Mouse (Mus musculus): ENCODE data around the gene Susd4.

Susd4 gene

DNA sequence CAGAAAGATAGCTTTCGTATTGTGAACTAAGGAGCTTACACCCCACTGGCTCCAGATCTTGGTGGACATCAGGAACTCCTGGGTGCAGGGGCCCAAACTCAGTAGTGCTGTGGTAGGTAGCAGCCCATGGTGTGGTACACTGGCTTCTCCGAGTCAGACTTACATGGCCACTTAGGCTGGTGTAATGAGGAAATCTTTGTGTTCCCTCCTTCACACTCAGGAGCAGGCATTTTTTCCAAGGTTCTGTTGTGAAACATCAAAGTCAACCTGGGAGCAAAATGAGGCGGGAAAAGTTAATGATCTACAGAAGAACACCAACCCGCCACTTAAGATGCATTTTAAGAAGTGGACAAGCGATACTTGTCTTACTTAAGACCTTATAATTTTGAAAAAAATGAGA is 21.8 kb downstream of the Susd4 start:
- DNase-seq (ENCODE audit: low read depth, low spot score), result no peak

DNA sequence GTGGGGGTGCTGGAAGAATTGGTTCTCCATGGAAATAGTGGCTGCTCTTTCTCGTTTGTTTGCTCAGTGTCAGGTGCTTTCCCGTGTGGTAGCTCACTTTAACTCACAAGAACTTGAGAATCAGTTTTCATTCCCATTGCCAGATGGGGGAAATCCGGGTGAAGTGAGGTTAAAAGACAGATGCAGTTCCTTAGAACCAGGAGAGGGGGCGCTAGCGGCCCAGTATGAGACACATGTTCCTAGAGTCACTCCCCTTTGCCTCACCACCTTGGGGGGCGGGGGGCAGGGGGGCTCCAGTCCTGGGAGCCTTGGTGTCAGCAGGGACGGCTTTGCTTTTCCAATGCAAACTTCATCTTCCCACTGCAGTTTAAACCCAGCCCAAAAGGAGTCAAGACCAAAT is 23.4 kb downstream of the Susd4 start:
- DNase-seq (ENCODE audit: low read depth, low spot score), result peak; percentile 39

- no peak for DNase-seq (ENCODE audit: low read depth, low spot score)
Measured at GRCm38 (mm10) chr1:182788896-182789295, 25.2 kb downstream of the Susd4 start.

- peak; percentile 92 for DNase-seq (ENCODE audit: low read depth, low spot score)
Measured at GRCm38 (mm10) chr1:182792521-182793071, 28.9 kb downstream of the Susd4 start.

DNA sequence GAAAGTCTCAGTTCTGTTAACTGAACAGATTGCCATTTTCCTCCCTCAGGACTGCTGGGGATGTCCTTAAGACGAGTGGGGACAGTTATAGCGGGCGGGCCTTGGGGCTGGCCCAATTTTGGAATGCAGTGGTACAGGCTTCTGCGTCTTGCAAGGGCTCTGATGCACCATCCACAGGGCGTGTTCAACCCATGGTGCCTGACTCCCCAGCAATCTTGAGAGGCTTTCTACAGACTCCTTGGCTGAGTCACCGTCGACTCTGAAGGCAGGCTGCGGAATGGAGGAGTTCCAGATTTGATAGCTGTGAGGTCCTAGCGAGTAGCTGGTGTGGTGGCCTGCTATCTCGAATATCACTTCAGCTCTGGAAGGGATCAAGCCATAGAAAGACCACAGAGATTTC is 30.6 kb downstream of the Susd4 start:
- no peak for DNase-seq (ENCODE audit: low read depth, low spot score)

DNA sequence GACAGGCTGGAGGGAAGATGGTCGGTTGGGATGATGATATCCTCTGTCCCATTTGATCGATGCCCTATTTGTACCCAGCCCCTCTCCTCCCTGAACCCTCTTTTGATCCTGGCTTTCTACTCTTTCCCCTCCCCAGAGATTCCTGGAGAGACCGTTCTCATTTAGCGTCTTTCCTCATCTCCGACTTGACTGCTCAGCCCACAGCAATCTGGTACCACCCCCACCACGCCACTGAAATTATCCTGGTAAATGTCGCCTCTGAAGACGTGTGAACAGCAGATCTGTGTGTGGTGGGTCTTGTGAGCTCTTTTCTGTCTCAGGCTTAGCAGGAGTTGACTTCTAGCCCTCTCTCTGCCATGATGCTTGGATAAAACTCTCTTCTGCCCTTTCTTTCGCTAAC is 31.0 kb downstream of the Susd4 start:
- no peak for DNase-seq (ENCODE audit: low read depth, low spot score)

GRCm38 (mm10) chr1:182797048-182797447 is 33.4 kb downstream of the Susd4 start:
- DNase-seq (ENCODE audit: low read depth, low spot score), result no peak

GRCm38 (mm10) chr1:182801590-182801989 is 37.9 kb downstream of the Susd4 start:
- no peak for DNase-seq (ENCODE audit: low read depth, low spot score)

DNA sequence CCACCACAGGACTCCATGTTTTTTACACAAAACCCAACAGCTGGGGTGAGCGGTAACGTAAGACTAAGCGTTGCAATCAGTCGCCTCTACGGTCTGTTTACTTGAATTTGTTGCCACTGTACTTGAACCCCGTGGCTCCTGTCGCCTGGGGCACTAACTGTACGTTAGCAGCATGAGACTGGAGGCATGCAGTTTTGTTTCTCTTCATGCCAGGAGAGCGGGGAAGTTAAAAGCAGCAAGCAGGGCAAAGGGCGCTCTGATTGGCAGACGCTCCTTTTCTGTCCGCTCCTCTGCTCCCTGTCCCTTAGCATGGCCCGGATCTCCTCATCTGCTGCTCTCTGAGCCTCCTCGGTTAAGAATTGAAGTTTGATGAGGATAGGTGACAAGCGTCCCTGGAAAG is 39.2 kb downstream of the Susd4 start:
- DNase-seq (ENCODE audit: low read depth, low spot score), result no peak

- no peak for DNase-seq (ENCODE audit: low read depth, low spot score)
Measured at GRCm38 (mm10) chr1:182813991-182814390, 50.3 kb downstream of the Susd4 start.

DNA sequence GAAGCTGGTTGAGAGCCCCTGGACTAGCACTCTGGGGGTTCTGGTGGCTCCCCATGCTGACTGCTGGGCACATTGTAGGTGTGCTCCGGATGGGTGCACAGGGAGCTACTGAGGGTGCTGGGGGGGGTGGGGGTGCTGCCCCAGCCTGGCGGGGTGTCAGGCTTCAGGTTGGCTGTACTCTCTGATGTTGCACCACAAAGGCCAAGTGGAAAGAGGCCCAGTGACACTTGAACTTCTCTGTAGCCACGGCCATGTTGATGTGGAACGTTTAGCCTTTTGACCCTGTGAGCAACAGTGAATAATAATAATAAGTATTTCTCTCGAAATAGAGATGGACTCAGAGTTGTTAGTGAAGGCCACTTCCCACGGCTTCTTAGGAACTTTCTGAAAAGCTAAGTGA is 50.9 kb downstream of the Susd4 start:
- no peak for DNase-seq (ENCODE audit: low read depth, low spot score)

DNA sequence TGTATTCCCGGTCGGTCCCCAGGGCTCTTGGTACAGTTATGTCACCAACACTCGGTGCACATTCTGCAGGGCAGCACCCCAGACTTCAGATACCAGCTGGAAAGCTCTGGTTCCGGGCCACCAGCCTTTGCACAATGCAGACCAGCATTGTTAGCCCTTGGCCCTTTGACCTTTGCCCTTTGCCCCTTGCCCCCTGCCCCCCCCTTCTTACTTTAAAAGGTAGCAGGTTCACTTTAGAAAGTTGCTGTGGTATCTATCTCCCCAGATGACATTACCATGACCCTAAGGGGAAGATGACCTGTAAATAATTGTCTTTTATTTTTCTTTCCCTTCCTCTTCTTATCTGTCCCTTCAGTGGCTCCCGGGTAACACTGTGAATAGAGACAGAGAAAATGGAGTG is 53.4 kb downstream of the Susd4 start:
- DNase-seq (ENCODE audit: low read depth, low spot score), result no peak

DNA sequence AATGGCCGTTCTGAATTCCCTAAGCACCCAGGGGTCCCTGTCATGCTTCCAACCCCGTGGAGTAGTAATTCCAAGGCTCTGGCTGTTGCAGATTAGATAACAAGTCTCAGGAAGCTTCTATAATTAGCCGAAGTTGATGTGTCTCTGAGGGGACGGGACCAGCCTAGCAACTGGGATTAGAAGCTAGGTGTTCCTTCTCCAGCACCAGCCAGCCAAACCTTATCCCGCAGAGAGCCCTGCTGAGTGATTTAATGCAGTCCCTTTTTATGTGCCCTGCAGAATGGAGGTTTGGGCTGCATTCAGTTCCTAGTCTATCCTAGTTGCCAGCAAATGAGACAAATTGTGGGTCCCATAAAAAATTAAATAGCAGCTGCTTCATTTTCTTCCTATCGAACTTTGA is 54.0 kb downstream of the Susd4 start:
- DNase-seq (ENCODE audit: low read depth, low spot score), result no peak

DNA sequence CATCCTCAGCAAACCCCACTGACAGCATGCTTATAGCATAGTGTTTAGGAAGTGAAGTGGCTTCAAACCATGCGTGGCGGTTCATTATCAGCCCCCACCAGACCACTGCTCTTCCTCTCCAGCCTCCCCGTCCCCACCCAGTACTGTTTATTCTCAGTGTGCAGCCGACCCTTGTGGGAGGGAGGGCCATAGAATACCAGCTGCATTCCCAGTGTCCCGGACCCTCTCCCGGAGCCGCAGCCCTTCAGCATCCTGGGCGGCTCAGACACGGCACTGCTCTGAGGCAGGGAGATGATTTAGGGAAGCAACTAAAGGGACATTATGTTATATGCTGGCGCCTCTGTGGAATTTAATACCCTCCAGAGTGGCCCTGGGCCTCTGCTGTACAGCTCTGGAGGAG is 55.3 kb downstream of the Susd4 start:
- DNase-seq (ENCODE audit: low read depth, low spot score), result no peak

DNA sequence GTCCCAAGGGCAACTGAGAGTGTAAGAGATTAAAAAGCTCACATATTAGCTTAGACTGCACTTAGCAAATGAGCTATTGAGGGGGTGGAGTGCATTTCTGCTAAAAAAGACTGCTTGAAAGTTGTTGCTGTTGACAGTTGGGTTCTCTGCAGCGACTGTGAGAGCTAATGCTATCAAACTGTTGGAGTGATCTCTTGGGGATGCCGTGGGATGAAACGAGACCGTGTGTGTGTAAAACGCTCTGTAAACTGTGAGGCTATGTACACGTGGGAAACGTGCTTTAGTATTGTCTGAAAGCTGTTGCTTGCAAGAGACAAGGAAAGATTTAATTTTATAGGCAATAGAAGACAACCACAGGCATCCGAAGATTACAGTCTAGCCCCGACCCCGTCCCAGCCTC is 59.1 kb downstream of the Susd4 start:
- DNase-seq (ENCODE audit: low read depth, low spot score), result no peak

DNA sequence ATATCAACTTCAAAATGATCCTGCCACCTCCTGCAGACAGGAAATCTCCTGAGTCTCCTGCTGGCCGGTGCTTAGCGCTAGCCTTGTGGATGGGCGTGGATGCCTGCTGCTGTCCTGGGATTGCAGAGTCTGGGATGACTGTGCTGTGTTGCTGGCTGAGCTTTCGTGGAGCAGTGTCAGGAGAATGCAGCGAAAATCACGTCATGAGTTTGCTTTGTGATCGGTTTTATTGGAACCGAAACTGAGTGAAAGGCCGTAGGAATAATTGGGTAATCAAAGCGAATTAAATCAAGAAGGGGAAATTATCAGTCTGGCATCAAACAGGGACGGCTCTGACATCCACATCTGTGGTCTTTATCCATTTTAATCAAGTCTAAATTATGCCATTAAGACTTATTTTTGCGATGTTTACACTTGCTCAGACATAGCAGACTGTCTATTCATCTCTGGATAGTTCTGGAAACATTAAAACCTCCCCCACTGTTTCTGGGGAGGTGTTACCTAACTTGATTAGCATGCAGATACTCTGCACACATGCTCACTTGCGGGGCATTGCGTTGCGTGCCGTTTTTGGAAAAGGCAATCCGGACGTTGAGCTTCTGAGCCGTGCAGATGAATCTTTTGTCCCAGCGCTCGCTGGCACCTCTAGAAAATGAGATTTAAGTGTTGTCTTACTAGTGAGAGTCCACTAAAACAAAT is 60.2 kb downstream of the Susd4 start:
- DNase-seq (ENCODE audit: low read depth, low spot score), result no peak

- no peak for DNase-seq (ENCODE audit: low read depth, low spot score)
Measured at GRCm38 (mm10) chr1:182826557-182826956, 62.9 kb downstream of the Susd4 start.

GRCm38 (mm10) chr1:182838061-182838460 is 74.4 kb downstream of the Susd4 start:
- DNase-seq (ENCODE audit: low read depth, low spot score), result no peak

DNA sequence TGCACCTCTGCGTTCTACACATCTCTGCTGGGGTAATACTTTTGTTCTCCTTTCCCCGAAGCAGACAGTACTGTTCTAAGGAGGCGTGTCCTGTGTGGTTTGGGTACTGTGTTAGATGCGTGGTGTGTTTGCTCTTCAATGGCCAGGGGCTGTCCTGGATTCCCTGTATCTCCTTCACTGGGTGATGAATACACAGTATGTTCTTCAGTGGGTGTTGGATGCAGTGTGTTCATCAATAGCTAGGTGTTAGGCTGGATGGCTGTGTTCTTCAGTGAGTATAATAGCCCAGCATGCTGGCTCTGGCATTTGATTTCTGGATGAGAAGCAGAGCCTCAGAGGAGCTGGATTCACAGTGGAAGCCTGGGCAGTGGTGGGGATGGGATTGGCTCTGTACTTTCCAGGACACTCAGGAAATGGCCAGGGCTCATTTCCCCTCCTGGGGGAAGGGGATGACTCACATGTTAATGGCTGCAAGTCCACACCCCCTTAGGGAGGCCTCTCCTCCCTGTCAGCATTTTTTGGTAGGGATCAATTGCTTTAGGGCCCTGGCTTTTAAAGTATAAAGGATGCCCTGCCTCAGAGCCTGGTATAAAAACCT is 75.8 kb downstream of the Susd4 start:
- DNase-seq (ENCODE audit: low read depth, low spot score), result no peak

- DNase-seq (ENCODE audit: low read depth, low spot score), result no peak
Measured at GRCm38 (mm10) chr1:182840011-182840410, 76.4 kb downstream of the Susd4 start.

GRCm38 (mm10) chr1:182840606-182841005 is 76.9 kb downstream of the Susd4 start:
- no peak for DNase-seq (ENCODE audit: low read depth, low spot score)

- no peak for DNase-seq (ENCODE audit: low read depth, low spot score)
Measured at GRCm38 (mm10) chr1:182849556-182849955, 85.9 kb downstream of the Susd4 start.

GRCm38 (mm10) chr1:182850080-182850479 is 86.4 kb downstream of the Susd4 start:
- DNase-seq (ENCODE audit: low read depth, low spot score), result no peak
